Mouse (Mus musculus) induced T-regulatory cell, adult 2 months (primary cell): ENCODE results near the gene Bhlhe23.

Source experiments
- DNase-seq: peaks from one replicate; pipeline ENCODE4 v3.0.0-alpha.2; 2012; ENCODE audit warnings: low read depth

Gene Bhlhe23

GRCm38 (mm10) chr2:180725856-180726629 lies 50.7 kb downstream of the Bhlhe23 start:
- peak; percentile 49 for DNase-seq

GRCm38 (mm10) chr2:180725414-180725778 lies 51.3 kb downstream of the Bhlhe23 start:
- no peak for DNase-seq

GRCm38 (mm10) chr2:180724585-180725413 lies 51.9 kb downstream of the Bhlhe23 start, which contains the start of gene Slc17a9:
Gene Slc17a9, plus strand, starts transcription at chr2:180725263.
- DNase-seq, result peak; percentile 80
